Mouse (Mus musculus): ENCODE results near the gene Zfp428. TPM values are rescaled to one million over a fixed set of nuclear protein-coding genes. Genes with fewer than 3 reads are reported as not detected.

Zfp428 gene
- polyA plus RNA-seq, 1 experiment: 3.1 TPM

DNA sequence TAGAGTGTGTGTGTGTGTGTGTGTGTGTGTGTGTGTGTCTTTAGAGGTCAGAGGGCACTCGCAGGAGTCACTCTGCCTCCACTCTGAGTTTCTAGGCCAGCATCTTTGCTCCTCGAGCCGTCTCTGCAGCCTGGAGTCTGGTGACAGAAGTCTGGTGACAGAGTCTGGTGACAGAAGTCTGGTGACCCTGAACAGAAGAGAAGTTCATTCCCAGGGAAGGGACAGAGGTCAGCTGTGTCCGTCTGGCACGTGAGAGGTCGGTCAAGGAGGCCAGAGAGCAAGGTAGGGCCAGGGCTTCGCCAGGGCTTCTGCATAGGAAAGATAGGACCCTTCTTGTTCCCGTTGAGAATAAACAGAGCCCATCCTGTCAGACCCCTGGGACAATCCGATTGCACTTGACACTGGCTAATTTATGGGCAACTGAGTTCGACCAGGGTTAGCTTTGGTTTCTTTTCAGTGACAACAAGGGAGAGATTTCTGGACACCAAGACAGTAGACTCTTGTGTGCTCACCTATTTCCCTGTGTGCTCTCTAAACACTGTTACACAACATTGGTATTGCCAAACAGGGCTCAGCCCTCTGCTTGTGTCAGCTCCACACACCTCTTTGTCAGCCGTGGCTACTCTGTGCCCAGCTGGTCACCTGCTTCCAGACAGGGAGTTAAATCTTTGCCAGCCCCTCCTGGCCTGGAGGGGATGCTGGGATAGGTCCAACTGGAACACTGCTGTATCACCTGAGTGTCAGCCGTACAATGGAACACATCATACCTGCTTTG is 45.4 kb downstream of the Zfp428 start:
- 71% methylated on average over 12 of the region's 12 CpGs for WGBS
- Histone ChIP-seq H3K4me1 (ENCODE audit: control insufficient read depth, insufficient read depth, low read length) (peaks cover 2% of the 10 kb centered on the region; the same call in 1 of the 2 replicates), H3K27ac (ENCODE audit: control insufficient read depth, insufficient read depth, low read depth, low read length, poor library complexity) (peak overlapping the region; percentile 40; the same call in 1 of the 2 replicates), H3K4me3 (replicated peaks; ENCODE audit: control insufficient read depth, low read depth, low read length) (no peak overlapping the region)
- TF ChIP-seq CTCF (IDR thresholded peaks at IDR 0.05; ENCODE audit: control insufficient read depth, insufficient read depth, low read length) (no peak), POLR2A (IDR thresholded peaks at IDR 0.05; ENCODE audit: borderline replicate concordance, control insufficient read depth, low read depth, low read length) (no peak)

- WGBS: 83% methylated on average over 10 of the region's 10 CpGs
- no peak overlapping the region for H3K27ac ChIP-seq (ENCODE audit: control insufficient read depth, insufficient read depth, low read depth, low read length, poor library complexity)
- TF ChIP-seq CTCF (IDR thresholded peaks at IDR 0.05; ENCODE audit: control insufficient read depth, insufficient read depth, low read length) (no peak), POLR2A (IDR thresholded peaks at IDR 0.05; ENCODE audit: borderline replicate concordance, control insufficient read depth, low read depth, low read length) (no peak)
- H3K4me1 ChIP-seq (ENCODE audit: control insufficient read depth, insufficient read depth, low read length): no peaks in the 10 kb centered on the region
- no peak overlapping the region for H3K4me3 ChIP-seq (replicated peaks; ENCODE audit: control insufficient read depth, low read depth, low read length)
Measured at GRCm38 (mm10) chr7:24555786-24556185, 49.0 kb downstream of the Zfp428 start.

- Histone ChIP-seq H3K4me1 (ENCODE audit: control insufficient read depth, insufficient read depth, low read length) (no peaks in the 10 kb centered on the region; the same call in 1 of the 2 replicates), H3K4me3 (replicated peaks; ENCODE audit: control insufficient read depth, low read depth, low read length) (no peak overlapping the region), H3K27ac (ENCODE audit: control insufficient read depth, insufficient read depth, low read depth, low read length, poor library complexity) (no peak overlapping the region)
- TF ChIP-seq CTCF (IDR thresholded peaks at IDR 0.05; ENCODE audit: control insufficient read depth, insufficient read depth, low read length) (no peak), POLR2A (IDR thresholded peaks at IDR 0.05; ENCODE audit: borderline replicate concordance, control insufficient read depth, low read depth, low read length) (no peak)
- WGBS: 86% methylated on average over 4 of the region's 4 CpGs
Measured at GRCm38 (mm10) chr7:24561450-24561849, 54.6 kb downstream of the Zfp428 start.

DNA sequence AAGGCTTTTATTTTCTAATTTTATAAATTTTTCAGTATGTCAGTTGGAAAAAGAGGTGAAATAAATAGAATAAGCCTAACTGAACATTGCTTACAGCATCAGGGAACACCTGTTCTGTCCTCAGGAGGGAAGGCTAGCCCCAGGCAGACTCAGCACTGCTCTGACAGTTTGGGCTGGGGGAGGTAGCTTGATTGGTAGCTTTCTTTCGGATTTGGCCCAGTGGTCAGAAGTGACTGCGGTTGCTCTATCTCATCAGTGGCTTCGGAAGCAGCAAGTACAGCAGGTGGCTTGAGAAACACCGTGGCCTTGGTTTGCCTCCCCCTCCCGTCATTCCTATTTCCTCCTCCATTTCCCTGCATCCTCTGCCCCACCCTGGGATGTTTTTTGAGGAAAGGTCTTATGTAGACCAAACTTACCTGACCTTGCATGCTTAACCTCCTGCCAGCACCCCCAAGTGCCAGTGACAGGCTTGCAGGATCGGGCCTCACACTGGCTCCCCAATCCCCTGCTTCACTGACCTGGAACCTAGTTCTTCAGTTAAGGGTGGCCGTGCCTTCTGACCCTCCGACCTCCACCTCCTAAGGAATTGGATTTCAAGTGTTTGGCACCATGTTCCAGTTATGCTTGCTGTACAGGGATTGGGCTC is 56.5 kb downstream of the Zfp428 start:
- 85% methylated on average over 8 of the region's 8 CpGs for WGBS
- no peak for TF ChIP-seq CTCF (IDR thresholded peaks at IDR 0.05; ENCODE audit: control insufficient read depth, insufficient read depth, low read length)
- TF ChIP-seq POLR2A (IDR thresholded peaks at IDR 0.05; ENCODE audit: borderline replicate concordance, control insufficient read depth, low read depth, low read length): no peak
- H3K4me3 ChIP-seq (replicated peaks; ENCODE audit: control insufficient read depth, low read depth, low read length): no peak overlapping the region

DNA sequence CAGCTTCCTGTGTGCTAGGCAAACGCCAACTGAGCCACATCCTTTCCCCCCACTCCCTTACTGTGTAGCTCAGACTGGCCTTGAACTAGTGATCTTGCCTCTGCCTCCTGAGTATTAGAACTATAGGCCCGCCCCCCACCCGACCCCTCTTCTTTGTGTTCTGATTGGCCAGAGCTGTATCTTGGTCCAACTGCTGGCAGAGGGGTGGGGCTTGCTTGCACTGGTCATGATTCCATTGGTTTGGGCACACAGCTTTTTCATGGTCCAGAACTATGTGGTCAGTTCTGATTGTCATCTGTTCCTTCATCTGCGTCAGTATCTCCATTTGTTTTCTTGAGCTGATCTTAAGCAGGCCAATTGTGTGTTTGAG is 57.0 kb downstream of the Zfp428 start:
- TF ChIP-seq POLR2A (IDR thresholded peaks at IDR 0.05; ENCODE audit: borderline replicate concordance, control insufficient read depth, low read depth, low read length): no peak
- no peak for TF ChIP-seq CTCF (IDR thresholded peaks at IDR 0.05; ENCODE audit: control insufficient read depth, insufficient read depth, low read length)
- H3K4me3 ChIP-seq (replicated peaks; ENCODE audit: control insufficient read depth, low read depth, low read length): no peak overlapping the region
- WGBS: 84% methylated on average over 4 of the region's 4 CpGs
- H3K4me1 ChIP-seq (ENCODE audit: control insufficient read depth, insufficient read depth, low read length): no peaks in the 10 kb centered on the region; the same call in 1 of the 2 replicates
- H3K27ac ChIP-seq (ENCODE audit: control insufficient read depth, insufficient read depth, low read depth, low read length, poor library complexity): no peak overlapping the region

More for the DNA sequence above, 56.5 kb downstream of the Zfp428 start:
- Histone ChIP-seq H3K4me1 (ENCODE audit: control insufficient read depth, insufficient read depth, low read length) (no peaks in the 10 kb centered on the region; the same call in 1 of the 2 replicates), H3K27ac (ENCODE audit: control insufficient read depth, insufficient read depth, low read depth, low read length, poor library complexity) (no peak overlapping the region)

GRCm38 (mm10) chr7:24564607-24565265 is 57.9 kb downstream of the Zfp428 start:
- TF ChIP-seq POLR2A (IDR thresholded peaks at IDR 0.05; ENCODE audit: borderline replicate concordance, control insufficient read depth, low read depth, low read length): no peak
- peak; percentile 96 for TF ChIP-seq CTCF (IDR thresholded peaks at IDR 0.05; ENCODE audit: control insufficient read depth, insufficient read depth, low read length)
- Histone ChIP-seq H3K4me1 (ENCODE audit: control insufficient read depth, insufficient read depth, low read length) (no peaks in the 10 kb centered on the region; the same call in 1 of the 2 replicates), H3K4me3 (replicated peaks; ENCODE audit: control insufficient read depth, low read depth, low read length) (no peak overlapping the region), H3K27ac (ENCODE audit: control insufficient read depth, insufficient read depth, low read depth, low read length, poor library complexity) (no peak overlapping the region)
- 61% methylated on average over 6 of the region's 6 CpGs for WGBS

Other genes starting within 250 kb of the Zfp428 start
- not detected in 2 replicates for gene Zfp93, start 236.6 kb upstream of the Zfp428 start, polyA plus RNA-seq (2011; ENCODE audit: insufficient read depth, insufficient read length, low replicate concordance, missing spikeins)
- 3.6 and 14.4 TPM in 2 replicates for gene Zfp61, start 205.8 kb upstream of the Zfp428 start, polyA plus RNA-seq (2011; ENCODE audit: insufficient read depth, insufficient read length, low replicate concordance, missing spikeins)
- gene Zfp94, start 190.3 kb upstream of the Zfp428 start, polyA plus RNA-seq (2011; ENCODE audit: insufficient read depth, insufficient read length, low replicate concordance, missing spikeins): 1.9 and 5.4 TPM in 2 replicates
- not detected in 2 replicates for gene Tescl, start 173.1 kb upstream of the Zfp428 start, polyA plus RNA-seq (2011; ENCODE audit: insufficient read depth, insufficient read length, low replicate concordance, missing spikeins)
- not detected in 2 replicates for gene Lypd5, start 157.8 kb upstream of the Zfp428 start, polyA plus RNA-seq (2011; ENCODE audit: insufficient read depth, insufficient read length, low replicate concordance, missing spikeins)
- gene Kcnn4, start 136.7 kb upstream of the Zfp428 start, polyA plus RNA-seq (2011; ENCODE audit: insufficient read depth, insufficient read length, low replicate concordance, missing spikeins): 118 and 180 TPM in 2 replicates
- 32.3 and 59.7 TPM in 2 replicates for gene Smg9, start 107.4 kb upstream of the Zfp428 start, polyA plus RNA-seq (2011; ENCODE audit: insufficient read depth, insufficient read length, low replicate concordance, missing spikeins)
- gene Irgc1, start 54.7 kb upstream of the Zfp428 start, polyA plus RNA-seq (2011; ENCODE audit: insufficient read depth, insufficient read length, low replicate concordance, missing spikeins): not detected in 2 replicates
- 31.6 and 85.4 TPM in 2 replicates for gene Plaur, start 44.5 kb upstream of the Zfp428 start, polyA plus RNA-seq (2011; ENCODE audit: insufficient read depth, insufficient read length, low replicate concordance, missing spikeins)
- 1.4 TPM in 1 of 2 replicates, not detected in the other for gene Cadm4, start 25.0 kb upstream of the Zfp428 start, polyA plus RNA-seq (2011; ENCODE audit: insufficient read depth, insufficient read length, low replicate concordance, missing spikeins)
- gene AC161166.1, start 5.4 kb downstream of the Zfp428 start, polyA plus RNA-seq (2011; ENCODE audit: insufficient read depth, insufficient read length, low replicate concordance, missing spikeins): not detected in 2 replicates
- 2.9 and 3.4 TPM in 2 replicates for gene Irgq, start 23.7 kb downstream of the Zfp428 start, polyA plus RNA-seq (2011; ENCODE audit: insufficient read depth, insufficient read length, low replicate concordance, missing spikeins)
- gene Pinlyp, start 39.1 kb downstream of the Zfp428 start, polyA plus RNA-seq (2011; ENCODE audit: insufficient read depth, insufficient read length, low replicate concordance, missing spikeins): not detected in 2 replicates
- gene Xrcc1, start 39.3 kb downstream of the Zfp428 start, polyA plus RNA-seq (2011; ENCODE audit: insufficient read depth, insufficient read length, low replicate concordance, missing spikeins): 67.2 and 129 TPM in 2 replicates
- gene Ethe1, start 80.5 kb downstream of the Zfp428 start, polyA plus RNA-seq (2011; ENCODE audit: insufficient read depth, insufficient read length, low replicate concordance, missing spikeins): 15.8 and 25.9 TPM in 2 replicates
- gene Zfp575, start 80.6 kb downstream of the Zfp428 start, polyA plus RNA-seq (2011; ENCODE audit: insufficient read depth, insufficient read length, low replicate concordance, missing spikeins): not detected in 2 replicates
- 7.2 and 8.2 TPM in 2 replicates for gene Phldb3, start 103.8 kb downstream of the Zfp428 start, polyA plus RNA-seq (2011; ENCODE audit: insufficient read depth, insufficient read length, low replicate concordance, missing spikeins)
- gene Lypd3, start 129.5 kb downstream of the Zfp428 start, polyA plus RNA-seq (2011; ENCODE audit: insufficient read depth, insufficient read length, low replicate concordance, missing spikeins): not detected in 2 replicates
- gene Tex101, start 169.7 kb downstream of the Zfp428 start, polyA plus RNA-seq (2011; ENCODE audit: insufficient read depth, insufficient read length, low replicate concordance, missing spikeins): not detected in 2 replicates
- gene BC049730, start 202.2 kb downstream of the Zfp428 start, polyA plus RNA-seq (2011; ENCODE audit: insufficient read depth, insufficient read length, low replicate concordance, missing spikeins): not detected in 2 replicates
- 35.1 and 41.6 TPM in 2 replicates for gene Gm4763, start 219.9 kb downstream of the Zfp428 start, polyA plus RNA-seq (2011; ENCODE audit: insufficient read depth, insufficient read length, low replicate concordance, missing spikeins)